Mouse (Mus musculus) CH12F3 (cell line): ENCODE measurements around the gene Scamp4.
"Not testable (repeated sequence)": the region's sequence is repeated elsewhere in the genome, so short reads cannot be mapped to it uniquely, and the experiment has no call there.

Experiments
- in situ Hi-C: fragments of 300-500 bp; cut with MboI; formaldehyde crosslinking; loops from 2 replicates; pipeline ENCODE4 v1.14.3; 2020; ENCODE audit warnings: low sequenced_read_pairs

Gene Scamp4

DNA sequence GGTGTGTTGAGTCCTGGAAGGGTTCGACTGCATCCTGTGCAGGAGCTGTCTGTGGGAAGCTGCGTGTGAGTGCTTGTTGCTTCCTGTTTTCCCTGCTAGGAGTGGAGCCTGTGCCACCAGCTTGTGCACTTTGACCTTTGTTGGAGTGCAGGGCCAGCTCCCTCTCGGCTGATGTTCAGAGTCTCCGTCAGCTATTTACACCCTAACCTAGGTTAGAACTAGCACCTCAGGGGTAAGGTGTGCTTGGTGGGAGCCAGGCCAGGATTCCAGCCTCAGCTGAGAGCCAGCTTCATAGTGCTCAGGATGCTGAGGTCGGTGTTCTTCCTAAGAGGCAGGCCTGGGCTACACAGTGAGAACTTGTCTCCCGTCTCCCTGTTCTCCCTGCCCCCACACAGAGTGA is 32.7 kb downstream of the Scamp4 start:
- in situ Hi-C loops = no loop called here

DNA sequence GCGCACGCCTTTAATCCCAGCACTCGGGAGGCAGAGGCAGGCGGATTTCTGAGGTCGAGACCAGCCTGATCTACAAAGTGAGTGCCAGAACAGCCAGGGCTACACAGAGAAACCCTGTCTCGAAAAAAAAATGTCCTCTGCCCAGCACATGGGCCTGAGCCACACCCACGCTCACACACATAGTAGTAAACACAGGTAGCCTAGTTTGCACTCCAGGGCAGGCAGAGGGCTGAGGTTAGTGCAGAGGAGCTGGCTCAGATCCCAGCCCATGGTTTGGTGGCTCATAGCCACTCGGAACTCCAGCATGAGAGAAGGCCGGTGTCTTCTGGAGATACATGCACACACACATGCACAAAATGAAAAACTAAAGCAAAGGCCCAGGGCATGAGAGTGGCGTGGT is 44.3 kb downstream of the Scamp4 start:
- in situ Hi-C loops = no loop called here

DNA sequence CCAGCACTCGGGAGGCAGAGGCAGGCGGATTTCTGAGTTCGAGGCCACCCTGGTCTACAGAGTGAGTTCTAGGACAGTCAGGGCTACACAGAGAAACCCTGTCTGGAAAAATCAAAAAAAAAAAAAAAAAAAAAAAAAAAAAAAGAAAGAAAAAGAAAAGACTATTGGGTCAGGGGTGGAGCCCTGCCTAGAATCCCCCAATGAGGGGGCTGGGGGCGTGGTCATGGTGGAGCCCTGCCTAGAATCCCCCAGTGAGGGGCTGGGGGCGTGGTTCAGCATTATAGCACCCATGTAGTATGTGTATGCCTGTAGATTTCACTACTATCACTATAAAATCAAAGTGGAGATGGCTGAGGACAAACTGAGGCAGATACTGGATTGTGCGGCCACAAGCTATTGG is 47.2 kb downstream of the Scamp4 start:
- in situ Hi-C loops = not testable (repeated sequence)

DNA sequence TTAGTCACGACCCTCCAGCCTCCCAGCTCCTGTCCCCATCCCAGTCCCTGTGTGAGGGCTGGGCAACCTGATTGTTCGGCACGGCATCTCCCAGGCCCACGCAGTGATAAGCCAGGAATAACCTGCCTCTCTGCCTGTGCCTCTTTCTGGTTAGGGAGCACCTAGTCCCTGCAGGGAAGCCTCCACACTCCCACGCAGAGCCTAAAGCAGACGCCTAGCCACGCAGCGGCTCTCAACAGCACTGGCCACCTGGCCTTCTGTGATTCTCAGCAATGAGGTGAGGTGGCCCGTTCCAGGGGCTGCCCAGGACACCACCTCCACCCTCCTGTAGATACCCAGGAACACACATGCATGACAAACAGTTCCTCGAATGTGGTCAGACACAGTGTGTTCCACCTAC is 47.7 kb downstream of the Scamp4 start:
- in situ Hi-C loops = no loop called here

DNA sequence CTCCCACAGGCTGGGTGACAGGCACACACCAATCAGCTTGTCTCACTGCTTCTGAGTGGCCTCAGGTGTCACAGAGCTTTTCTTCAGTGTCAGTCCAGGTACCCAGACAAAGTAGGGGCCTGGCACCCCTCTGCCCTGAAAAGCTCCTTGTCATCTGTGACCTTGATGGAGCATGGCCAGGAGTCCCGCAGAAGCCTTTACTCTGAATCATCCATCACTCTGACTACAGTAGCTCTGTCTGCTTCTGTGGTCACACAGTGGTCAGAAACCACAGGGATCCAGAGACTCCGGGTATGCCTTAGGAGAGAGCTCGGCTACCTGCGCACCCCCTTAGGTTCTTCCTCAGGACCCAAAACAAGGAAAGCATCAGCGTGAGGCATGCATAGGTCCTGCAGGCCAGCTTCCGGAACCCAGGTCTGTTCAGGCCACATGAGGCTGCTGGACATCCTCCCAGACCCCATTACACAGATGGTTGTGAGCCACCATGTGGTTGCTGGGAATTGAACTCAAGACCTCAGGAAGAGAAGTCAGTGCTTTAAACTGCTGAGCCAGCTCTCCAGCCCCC is 50.6 kb downstream of the Scamp4 start:
- in situ Hi-C loops = no loop called here

DNA sequence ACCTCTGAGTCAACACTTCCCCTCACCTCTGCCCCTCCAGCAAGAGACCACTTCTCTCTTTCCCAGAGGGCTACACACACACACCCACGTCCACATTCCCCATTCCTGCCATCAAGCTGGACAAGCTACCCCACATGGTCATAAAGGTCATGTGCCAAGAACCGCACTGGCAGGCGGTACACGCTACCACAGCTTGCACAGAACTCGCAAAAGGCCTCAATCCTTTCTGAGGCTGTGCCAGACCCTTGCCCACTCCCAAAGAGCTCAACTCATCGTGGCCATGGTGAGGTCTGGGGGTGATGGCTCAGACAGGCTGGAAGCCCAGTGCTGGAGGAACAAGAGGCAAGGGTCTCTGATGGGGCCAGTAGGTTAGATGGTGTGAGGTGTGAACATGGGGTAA is 52.2 kb downstream of the Scamp4 start:
- in situ Hi-C loops = no loop called here

DNA sequence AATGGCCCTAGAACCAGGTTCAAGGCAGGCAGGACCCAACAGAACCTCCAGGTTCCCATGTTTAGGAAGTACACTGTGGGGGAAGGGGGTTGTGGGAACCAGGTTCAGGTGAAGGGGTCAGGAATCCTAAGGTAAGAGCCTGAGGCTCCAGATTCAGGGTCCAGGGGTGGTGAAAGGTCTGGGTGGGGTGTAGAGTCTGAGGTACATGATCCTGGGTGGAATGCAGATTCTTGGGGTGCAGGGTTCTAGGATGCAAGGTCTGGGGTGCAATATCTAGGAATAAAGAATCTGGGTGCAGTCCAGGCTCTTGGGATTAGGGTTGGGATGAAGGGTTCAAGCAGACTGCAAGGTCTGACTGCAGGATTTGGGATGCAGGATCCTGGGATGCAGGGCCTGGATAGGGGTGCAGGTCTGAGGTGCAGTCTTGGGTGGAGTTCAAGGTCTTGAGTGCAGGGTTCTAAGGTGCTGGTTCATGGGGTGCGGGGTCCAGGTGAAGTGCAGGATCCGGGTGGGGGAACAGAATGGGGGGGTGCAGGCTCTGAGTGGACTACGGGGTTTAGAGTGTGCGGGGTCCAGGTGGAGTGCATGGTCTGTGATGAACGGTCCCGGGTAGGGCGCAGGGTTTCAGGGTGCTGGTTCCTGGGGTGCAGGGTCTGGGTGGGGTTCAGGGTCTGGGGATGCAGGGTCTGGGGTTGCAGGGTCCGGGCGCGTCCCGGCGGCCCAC is 52.9 kb downstream of the Scamp4 start:
- in situ Hi-C loops = no loop called here

DNA sequence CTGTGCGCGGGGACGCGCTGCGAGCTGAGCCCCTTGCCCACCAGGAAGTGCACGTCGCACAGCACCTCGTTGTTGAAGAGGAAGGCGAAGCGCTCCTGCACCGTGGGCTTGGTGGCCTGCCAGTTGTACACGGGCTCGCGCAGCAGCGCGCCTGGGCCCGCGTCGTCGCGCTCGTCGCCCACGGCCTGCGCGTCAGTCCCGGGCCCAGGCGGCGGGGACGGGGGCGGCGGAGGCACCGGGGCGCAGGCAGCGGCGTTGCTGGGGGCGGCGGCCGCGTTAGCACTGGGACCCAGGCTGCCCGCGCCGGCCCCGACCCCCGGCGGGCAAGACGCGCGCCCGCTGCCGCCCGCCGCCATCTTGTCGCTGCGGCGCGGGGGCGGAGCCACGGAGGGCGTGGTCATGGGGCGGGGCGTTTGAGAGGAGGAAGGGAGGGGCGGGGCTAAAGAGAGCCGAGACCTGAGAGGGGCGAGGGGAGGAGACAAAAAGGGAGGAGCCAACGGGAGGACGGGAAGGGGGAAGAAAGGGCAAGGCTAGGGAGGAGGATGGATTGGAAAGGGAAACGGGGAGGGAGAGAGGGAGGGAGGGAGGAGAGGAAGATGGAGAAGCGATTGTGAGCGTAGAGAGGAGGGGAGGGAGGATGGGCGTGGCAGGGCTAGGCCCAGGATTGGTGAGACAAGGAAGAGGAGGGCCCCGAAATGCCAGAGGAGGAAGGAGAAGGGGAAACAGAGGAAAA is 53.6 kb downstream of the Scamp4 start:
- in situ Hi-C loops = no loop called here

DNA sequence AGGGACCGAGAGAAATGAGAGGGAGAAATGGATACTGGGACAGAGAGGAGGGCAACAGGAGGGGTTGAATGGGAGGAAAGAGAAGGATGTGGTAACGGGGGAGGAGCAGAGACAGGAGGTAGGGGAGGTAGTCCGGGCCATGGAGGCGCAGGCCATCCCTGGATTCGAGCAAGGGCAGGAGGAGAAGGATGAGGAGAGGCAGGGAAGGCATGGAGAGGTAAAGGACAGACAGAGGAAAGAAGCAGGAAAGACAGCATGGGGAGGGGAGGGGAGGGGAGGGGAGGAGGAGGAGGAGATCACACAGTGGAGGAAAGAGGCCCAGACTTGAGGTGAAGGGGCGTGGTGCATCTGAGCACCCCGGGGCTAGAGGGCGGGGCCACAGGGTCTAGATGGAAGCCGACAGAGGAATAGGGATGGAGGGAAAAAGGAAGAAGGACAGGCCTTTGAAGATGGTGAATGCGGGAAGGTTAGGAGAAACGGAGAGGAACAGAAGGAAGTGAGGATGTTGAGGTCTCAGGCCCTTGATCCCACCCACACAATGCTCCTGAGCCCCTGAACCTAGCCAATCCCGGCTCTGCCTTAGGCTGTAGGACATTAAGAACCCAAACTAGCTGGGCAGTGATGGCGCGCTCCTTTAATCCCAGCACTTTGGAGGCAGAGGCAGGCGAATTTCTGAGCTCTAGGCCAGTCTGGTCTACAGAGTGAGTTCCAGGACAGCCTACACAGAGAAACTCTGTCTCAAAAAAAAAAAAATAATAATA is 54.4 kb downstream of the Scamp4 start, which contains the start of gene Btbd2:
Btbd2 (minus strand) TSS at position 209 of the 761 bp plus-strand sequence.
- in situ Hi-C loops = no loop called here

DNA sequence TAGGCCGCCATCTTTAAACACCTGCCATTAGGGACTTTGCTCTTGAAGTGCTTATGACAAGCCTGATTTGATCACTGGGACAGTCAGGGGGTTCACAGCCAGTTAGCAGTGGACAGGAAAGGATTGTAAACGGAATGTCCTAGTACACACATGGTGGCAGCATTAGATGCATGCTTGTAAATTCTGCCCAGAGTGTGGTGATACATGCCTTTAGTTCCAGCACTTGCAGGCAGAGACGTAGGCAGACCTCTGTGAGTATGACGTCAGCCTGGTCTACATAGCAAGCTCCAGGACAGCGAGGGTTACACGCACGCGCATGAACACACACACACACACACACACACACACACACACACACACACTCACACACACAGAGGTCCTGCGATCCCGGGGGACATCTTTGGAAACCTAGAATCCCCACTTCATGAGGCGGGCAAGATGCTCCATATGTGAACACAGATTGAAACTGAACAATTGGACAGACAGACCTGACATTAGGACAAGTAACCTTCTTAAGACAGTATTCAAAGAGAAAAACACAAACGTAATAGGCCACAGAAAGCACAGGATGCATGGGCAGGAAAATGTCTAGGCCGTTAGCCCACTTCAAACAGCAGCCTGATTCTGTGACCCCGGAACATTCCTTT is 55.6 kb downstream of the Scamp4 start:
- in situ Hi-C loops = no loop called here

DNA sequence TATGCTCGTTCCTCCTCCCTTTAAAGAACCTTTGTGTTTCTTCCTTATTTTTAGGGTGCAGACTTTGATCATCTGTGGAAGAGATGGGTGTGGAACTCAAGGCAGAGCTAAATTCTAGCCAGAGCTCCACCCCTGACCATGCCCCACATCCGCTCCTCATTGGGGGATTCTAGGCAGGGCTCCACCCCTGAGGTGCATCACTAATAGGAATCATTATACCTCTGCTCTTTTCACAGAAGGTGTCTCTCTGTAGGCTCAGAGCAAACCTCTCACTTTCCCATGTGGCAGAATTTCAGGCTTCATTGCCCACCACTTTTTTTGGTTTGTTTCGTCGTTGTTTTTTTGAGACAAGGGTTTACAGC is 56.1 kb downstream of the Scamp4 start:
- in situ Hi-C loops = no loop called here

DNA sequence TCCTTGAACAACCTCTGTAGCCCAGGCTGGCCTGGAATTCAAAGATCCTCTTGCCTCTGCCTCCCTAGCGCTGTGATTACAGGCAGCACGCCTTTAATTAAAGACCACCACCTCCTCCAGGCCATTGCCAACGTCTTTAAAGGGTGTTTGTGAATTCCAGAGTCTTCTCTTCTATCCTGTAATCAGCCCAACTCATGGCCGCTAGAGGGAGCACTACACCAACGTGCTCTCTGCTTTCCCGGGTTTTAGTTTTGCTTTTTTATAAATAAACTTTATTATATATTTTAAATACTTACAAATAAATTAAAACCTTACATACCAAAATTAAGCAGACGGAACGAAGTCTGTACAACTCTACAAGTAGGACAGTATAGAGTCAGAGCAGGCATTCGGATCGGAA is 56.5 kb downstream of the Scamp4 start:
- in situ Hi-C loops = no loop called here

DNA sequence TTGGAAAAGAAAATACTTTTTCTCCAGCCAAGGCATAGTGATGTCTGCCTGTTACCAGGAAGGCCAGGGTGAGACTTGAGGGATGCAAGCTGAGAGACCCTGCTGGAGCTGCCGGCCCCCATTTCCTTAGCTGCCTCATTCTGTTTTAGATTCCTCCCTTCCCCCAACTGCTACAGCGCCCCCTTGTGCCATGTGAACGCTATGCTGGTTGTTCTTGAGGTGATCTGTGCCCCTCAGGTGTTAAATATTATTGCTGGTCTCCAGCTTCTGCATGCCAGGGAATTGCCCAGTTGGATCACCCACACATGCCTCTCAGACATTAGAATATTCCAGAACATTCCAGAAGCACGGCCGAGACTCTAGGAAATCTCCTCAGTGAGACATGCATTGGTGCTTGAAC is 58.5 kb downstream of the Scamp4 start:
- in situ Hi-C loops = no loop called here

DNA sequence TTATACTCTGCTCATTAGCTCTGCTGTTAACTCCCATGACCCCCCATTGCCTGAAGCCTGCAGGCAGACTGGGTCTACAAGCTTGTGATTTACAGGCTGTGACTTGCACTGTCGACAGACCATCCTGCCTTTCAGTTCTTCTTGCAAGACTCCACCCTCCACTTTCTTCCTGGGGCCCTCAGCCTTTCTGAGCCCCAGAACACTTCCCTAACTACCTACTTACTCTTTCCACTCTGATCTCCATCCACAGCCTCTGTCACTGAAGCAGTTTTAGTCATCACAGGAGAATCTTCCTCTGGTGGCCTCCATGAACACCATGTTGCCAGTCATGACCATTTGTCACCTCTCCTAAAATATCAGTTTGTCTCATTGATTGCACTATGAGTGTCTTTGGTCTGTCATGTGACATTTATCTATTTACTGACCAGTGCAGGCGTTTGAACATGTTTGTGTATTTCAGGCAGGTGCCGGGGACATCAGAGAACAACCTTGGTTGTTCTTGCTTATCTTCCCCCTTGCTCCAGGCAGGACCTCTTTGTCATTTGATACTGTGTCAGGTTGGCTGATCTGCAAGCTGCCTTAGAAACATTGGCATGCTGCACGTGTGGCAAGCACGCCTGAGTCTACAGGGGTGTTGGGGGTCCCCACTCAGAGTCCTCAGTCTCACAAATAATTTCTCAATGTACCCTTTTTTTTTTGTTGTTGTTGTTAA is 61.0 kb downstream of the Scamp4 start:
- in situ Hi-C loops = no loop called here

DNA sequence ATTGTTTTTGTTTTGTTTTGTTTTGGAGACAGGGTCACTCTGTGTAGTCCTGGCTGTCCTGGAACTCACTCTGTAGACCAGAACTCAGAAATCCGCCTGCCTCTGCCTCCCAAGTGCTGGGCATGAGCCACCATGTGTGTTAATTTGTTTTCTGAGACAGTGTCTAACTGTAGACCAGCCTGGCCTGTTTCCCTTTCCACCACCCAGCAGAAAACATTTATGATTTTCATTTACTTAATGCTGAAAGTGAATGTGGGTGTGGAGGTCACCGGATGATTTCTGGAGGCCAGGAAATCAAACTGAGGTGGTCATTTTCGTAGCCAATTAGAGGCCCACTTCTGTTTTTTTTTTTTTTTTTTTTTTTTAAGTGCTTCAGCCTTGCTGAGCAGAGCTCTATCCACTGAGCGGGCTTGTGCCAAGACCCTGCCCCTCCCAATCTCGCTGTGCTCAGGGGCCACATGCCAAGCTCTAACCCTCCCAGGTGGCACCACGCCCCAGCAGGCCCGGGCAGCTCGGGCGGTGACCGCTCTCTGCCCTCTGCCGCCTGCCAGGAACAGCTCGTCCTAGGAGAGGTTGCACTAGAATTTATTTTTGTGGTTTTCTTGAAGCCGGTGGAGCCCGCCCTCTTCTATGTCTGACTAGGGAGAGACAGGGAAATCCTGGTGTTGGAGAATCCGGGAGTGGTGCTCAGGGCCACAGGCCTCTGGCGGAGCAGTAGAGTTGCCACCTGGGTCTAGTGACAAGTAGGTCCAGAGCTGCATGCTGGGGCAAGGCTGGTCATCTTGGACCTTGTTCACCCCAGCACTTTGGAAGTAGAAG is 61.7 kb downstream of the Scamp4 start:
- in situ Hi-C loops = no loop called here

DNA sequence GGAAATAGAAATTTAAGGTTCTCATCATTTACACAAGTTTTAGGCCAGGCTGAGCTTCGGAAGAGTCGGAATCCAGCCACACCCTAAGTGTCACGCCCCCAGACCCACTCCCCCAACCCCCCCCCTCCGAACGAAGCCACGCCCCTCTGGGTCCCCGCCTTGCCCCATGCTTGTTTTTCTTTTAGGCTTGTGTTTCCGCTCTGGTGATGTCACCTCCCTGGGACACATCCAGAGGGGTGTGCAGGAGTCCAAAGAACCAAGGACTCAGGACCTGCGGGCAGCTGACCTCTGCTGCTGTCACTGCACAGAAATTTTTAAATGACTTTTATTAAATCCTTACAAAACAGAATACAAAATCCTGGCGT is 62.3 kb downstream of the Scamp4 start:
- in situ Hi-C loops = no loop called here
